Comparison of ENCODE assay signal across 17 mouse cellular contexts in the genomic region with DNA sequence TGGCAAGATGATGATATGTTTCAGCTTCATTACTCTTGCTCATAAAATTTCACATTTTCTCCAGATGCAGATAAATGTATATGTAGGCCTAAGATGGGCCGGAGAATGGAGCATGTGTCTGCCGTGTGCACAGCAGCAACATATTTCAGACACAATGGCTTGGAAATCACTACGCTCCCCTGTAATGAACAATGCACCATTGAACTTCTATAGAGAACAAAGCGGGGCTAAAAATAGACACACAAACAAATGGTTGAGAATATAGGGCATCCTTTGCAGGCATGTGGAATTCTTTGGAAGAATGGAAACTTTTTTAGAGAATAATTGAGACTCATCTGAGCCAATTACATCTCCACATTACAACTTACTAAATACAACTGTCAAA.
DNase-seq lines count a peak whose midpoint lies in the region; ATAC-seq and TF ChIP-seq lines count a peak whose summit lies in the region.
"Had no signal": no experiment of that assay in that cellular context is flagged by ENCODE, and none has a peak within 500 bp of the region (broad histone marks: within the 10 kb centered on the region; RNA-seq: fewer than 3 reads in every experiment).

No protein-coding gene starts in this region.

- no peak overlapping the region for H3K4me3 ChIP-seq in hindbrain, embryonic 12.5 days
- H3K4me3 ChIP-seq in hindbrain, embryonic 10.5 days = no peak overlapping the region
- no peak overlapping the region for H3K4me3 ChIP-seq in forebrain, embryonic 15.5 days
- no peak overlapping the region for H3K4me3 ChIP-seq in olfactory bulb, adult 2 months (ENCODE audit: insufficient read depth, low read depth, low read length)
- H3K4me3 ChIP-seq: heart, embryonic 10.5 days; limb, embryonic 13.5 days; myocyte had no signal

- DNase-seq in hindbrain, embryonic 10.5 days (ENCODE audit: low spot score) = no peak
- DNase-seq in brain, embryonic 14.5 days (ENCODE audit: low read depth) = peak; percentile 48
- no peak for DNase-seq in liver
- no peak for DNase-seq in adrenal gland, adult 8-10 months
- DNase-seq: adrenal gland, postnatal 36 days; gastrocnemius, postnatal 25 days; heart, postnatal 4 days; kidney, adult 18-20 months; kidney, postnatal 36 days; lung, embryonic 14.5 days had no signal

- H3K27me3 ChIP-seq in hindbrain, embryonic 12.5 days = no peaks in the 10 kb centered on the region
- no peaks in the 10 kb centered on the region for H3K27me3 ChIP-seq in hindbrain, embryonic 10.5 days (ENCODE audit: insufficient read depth, poor library complexity, severe bottlenecking)
- H3K27me3 ChIP-seq in forebrain, embryonic 15.5 days = no peaks in the 10 kb centered on the region
- H3K27me3 ChIP-seq: limb, embryonic 13.5 days had no signal

- H3K9me3 ChIP-seq in hindbrain, embryonic 12.5 days (replicated peaks) = no peaks in the 10 kb centered on the region
- H3K9me3 ChIP-seq in hindbrain, embryonic 10.5 days = no peaks in the 10 kb centered on the region
- H3K9me3 ChIP-seq in forebrain, embryonic 15.5 days = no peaks in the 10 kb centered on the region
- H3K9me3 ChIP-seq: heart, embryonic 10.5 days; limb, embryonic 13.5 days had no signal

- no peak for TF ChIP-seq POLR2A in brain, embryonic 14.5 days (IDR thresholded peaks at IDR 0.05; ENCODE audit: borderline replicate concordance, extremely low read depth, insufficient read depth, insufficient read length, poor library complexity, severe bottlenecking)
- no peak for TF ChIP-seq POLR2A in olfactory bulb, adult 2 months (IDR thresholded peaks at IDR 0.05; ENCODE audit: insufficient read depth, low read depth, low read length)

- H3K4me2 ChIP-seq in hindbrain, embryonic 12.5 days (replicated peaks) = no peak overlapping the region
- no peak overlapping the region for H3K4me2 ChIP-seq in forebrain, embryonic 15.5 days (replicated peaks)
- H3K4me2 ChIP-seq: limb, embryonic 13.5 days; lung, embryonic 14.5 days had no signal

- no peak for TF ChIP-seq CTCF in brain, embryonic 14.5 days (IDR thresholded peaks at IDR 0.05; ENCODE audit: borderline replicate concordance, extremely low read depth, insufficient read depth, insufficient read length)
- no peak for TF ChIP-seq CTCF in olfactory bulb, adult 2 months (IDR thresholded peaks at IDR 0.05; ENCODE audit: insufficient read depth, low read depth, low read length)

- no peaks in the 10 kb centered on the region for H3K4me1 ChIP-seq in hindbrain, embryonic 12.5 days
- no peaks in the 10 kb centered on the region for H3K4me1 ChIP-seq in hindbrain, embryonic 10.5 days (replicated peaks)
- peaks cover 7% of the 10 kb centered on the region; the same call in 1 of the 2 replicates for H3K4me1 ChIP-seq in forebrain, embryonic 15.5 days
- H3K4me1 ChIP-seq in olfactory bulb, adult 2 months (ENCODE audit: control insufficient read depth, insufficient read depth, low read length) = no peaks in the 10 kb centered on the region

- 0 out of 2 replicates have a peak, but pooled peaks have one; percentile 38 for ATAC-seq in hindbrain, embryonic 12.5 days (ENCODE audit: low FRiP score)
- ATAC-seq in forebrain, embryonic 15.5 days (replicated peaks) = peak; percentile 51

- WGBS in hindbrain, embryonic 12.5 days = 70% methylated on average over 4 of the region's 4 CpGs
- 74% methylated on average over 4 of the region's 4 CpGs for WGBS in hindbrain, embryonic 10.5 days
- 57% methylated on average over 4 of the region's 4 CpGs for WGBS in forebrain, embryonic 15.5 days
- WGBS in olfactory bulb, adult 2 months = 20% methylated on average over 4 of the region's 4 CpGs

- 0 out of 2 replicates have a peak overlapping the region, but pooled peaks have one; percentile 23 for H3K27ac ChIP-seq in hindbrain, embryonic 12.5 days
- no peak overlapping the region for H3K27ac ChIP-seq in hindbrain, embryonic 10.5 days
- peak overlapping the region; percentile 43 for H3K27ac ChIP-seq in forebrain, embryonic 15.5 days (replicated peaks)
- 0 out of 2 replicates have a peak overlapping the region, but pooled peaks have one; percentile 82 for H3K27ac ChIP-seq in olfactory bulb, adult 2 months (ENCODE audit: insufficient read depth, low read depth, low read length)
- H3K27ac ChIP-seq: heart, embryonic 10.5 days; limb, embryonic 13.5 days; stomach, postnatal 0 days had no signal

- H3K9ac ChIP-seq in hindbrain, embryonic 12.5 days = no peak overlapping the region
- no peak overlapping the region for H3K9ac ChIP-seq in forebrain, embryonic 15.5 days (replicated peaks)
- H3K9ac ChIP-seq: limb, embryonic 13.5 days; lung, embryonic 14.5 days had no signal

- no peaks in the 10 kb centered on the region for H3K36me3 ChIP-seq in hindbrain, embryonic 12.5 days
- H3K36me3 ChIP-seq in hindbrain, embryonic 10.5 days = no peaks in the 10 kb centered on the region
- no peaks in the 10 kb centered on the region for H3K36me3 ChIP-seq in forebrain, embryonic 15.5 days
- H3K36me3 ChIP-seq: heart, embryonic 10.5 days; limb, embryonic 13.5 days had no signal
